Mouse (Mus musculus) ES-Bruce4 (cell line): ENCODE data around the gene Hdgfl3.

ENCODE experiments used
- CTCF ChIP-seq: IDR thresholded peaks from one replicate; pipeline ENCODE4 v1.8.1; 2011; ENCODE audit warnings: low read depth, low read length
- EP300 ChIP-seq: IDR thresholded peaks from 2 replicates; pipeline ENCODE4 v1.6.1; 2011; ENCODE audit warnings: low read depth, low read length; ENCODE audit not compliant: insufficient read depth
- POLR2A ChIP-seq: IDR thresholded peaks from one replicate; pipeline ENCODE4 v1.8.1; 2011; ENCODE audit warnings: low read length; ENCODE audit not compliant: insufficient read depth

- no peak for TF ChIP-seq POLR2A
- TF ChIP-seq CTCF = no peak
- no peak for TF ChIP-seq EP300
Measured at GRCm38 (mm10) chr7:81834847-81835246, 99.4 kb downstream of the Hdgfl3 start.
